Mouse (Mus musculus) left cerebral cortex, postnatal 36 days (tissue): Measurements from ENCODE around the gene Cdc25a. TPM values are rescaled to one million over a fixed set of nuclear protein-coding genes. Genes with fewer than 3 reads are reported as not detected.
A peak's percentile ranks its signal among the peaks of the same experiment; 100 is the strongest.

ENCODE experiments used
- DNase-seq, 2 experiments: peaks; one replicate each; pipeline ENCODE4 v3.0.0; 2021 to 2022; ENCODE audit warnings: low spot score in 2 of 2, mixed read lengths in 1 of 2
- intact Hi-C: fragments of 180-260 bp; cut with DNase I; formaldehyde crosslinking; loops from one replicate; pipeline ENCODE4 v1.15.1; 2025
- total RNA-seq, 2 experiments: library from RNA; stranded (reverse); gene quantifications; 2 replicates each; pipeline ENCODE4 v1.2.3; 2021

The Cdc25a gene
- 1 to 10 TPM; 4.6 to 5.0 TPM for total RNA-seq

DNA sequence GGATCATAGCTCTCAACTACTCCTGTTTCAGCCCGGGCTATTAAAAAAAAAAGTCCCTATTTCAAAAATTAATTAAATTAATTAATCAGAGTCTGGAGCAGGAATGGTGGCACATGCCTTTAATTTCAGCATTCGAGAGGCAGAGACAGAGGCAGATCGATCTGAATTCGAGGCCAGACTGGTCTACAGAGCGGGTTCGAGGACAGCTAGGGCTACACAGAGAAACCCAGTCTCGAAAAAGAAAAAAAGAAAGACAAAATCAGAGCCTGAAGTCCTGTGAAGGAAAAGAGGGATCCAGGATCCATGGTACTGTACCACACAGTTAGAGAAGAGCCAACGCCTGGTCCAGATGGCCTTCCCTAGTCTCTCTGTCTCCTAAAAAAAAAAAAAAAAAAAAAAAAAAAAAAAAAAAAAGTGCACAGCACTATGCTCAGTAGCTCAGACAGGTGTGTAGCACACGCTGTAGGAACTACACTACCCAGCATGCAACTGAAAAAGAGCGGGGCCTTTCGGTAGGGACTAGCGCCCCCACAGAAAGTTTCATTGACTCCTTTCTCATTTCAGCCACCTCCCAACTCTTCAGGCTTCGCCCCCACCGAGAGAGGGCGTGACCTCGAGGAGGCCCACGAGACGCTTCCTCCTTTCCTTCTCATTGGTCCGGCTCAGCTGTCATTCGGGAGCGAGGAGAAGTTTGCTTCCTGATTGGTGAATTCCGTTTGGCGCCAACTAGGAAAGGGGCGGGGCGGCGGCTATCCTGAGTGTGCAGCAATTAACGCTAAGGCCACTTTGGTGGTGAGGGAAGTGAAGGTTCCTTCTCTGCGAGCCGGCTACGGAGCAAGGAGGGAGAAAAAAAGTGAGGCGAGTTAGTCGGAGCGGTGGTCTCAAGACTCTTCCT is at the start of gene Cdc25a:
TSS of gene Cdc25a (plus strand) at position 783 of the 895 bp plus-strand sequence.
- DNase-seq: peak; percentile 93 to 96
- intact Hi-C loops: loop anchor here (10.0 kb wide), 1 partner anchor 870 kb away; no protein-coding TSS in a partner anchor

- no peak for DNase-seq
- intact Hi-C loops: no loop called here
These were observed 49.6 kb upstream of the Cdc25a start for GRCm38 (mm10) chr9:109825739-109826138.

DNA sequence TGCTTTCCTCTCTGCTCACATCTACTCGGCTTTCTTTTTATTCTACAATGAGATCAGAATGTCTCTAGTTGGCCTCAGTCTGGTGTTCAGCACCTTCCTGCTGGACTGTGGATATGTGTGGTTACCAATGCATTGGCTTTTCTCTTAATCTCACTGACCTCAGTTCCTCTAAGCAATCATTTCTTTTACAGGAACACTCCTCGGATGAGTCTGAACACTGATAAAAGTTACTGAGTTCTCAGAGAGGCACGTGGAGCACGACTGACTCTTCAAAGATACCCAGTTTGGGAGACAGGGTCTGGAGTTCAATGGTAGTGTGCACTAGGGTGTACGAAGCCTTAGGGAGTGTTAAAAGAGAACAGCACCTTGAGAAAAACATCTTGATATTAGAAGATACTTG is 49.2 kb upstream of the Cdc25a start:
- intact Hi-C loops: no loop called here

DNA sequence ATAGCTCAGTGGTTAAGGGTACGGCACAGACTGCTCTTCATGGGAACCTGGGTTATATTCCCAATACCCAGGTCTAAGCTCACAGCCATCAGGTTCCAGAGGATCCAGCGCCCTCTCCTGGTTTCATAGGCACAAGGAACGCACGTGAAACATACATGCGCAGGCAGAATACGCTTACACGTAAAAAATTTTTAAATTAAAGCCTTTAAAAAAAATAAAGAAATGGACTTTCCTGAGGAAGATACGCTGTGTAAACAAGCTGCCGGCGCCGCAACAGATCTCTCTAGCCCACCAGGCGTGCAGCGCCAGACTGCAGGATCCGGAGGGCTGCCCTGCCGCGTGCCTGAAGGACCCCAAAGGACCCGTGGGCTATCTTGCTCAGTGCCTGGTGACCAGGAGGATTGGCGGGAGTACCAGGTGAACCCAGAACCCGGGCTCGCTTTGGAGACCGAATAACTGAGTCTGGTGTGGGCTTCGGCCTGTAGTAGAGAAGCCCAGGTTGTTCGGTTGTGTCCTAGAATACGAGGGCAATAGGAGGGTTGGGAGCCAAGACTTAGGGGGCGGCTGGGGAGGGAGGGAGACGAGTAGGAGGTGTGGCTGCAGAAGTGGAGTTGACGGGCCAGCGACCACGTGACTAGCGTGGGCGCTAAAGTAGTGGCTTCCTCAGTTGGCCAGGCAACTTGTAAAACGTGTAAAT is 42.8 kb upstream of the Cdc25a start, which contains the start of gene Nme6:
TSS of gene Nme6 (plus strand) at position 359 of the 697 bp plus-strand sequence.
- peak; percentile 85 to 86 for DNase-seq
- intact Hi-C loops: loop anchor here (10.0 kb wide), 2 partner anchors 738 to 828 kb away; partner anchors contain the start of gene Plxnb1

More for the DNA sequence above, 49.2 kb upstream of the Cdc25a start:
- no peak for DNase-seq

- intact Hi-C loops: loop anchor here (10.0 kb wide), 2 partner anchors 738 to 828 kb away; partner anchors contain the start of gene Plxnb1
- DNase-seq: no peak
These were observed 42.3 kb upstream of the Cdc25a start for GRCm38 (mm10) chr9:109833088-109833412.

- intact Hi-C loops: no loop called here
- DNase-seq: no peak
These were observed 26.0 kb upstream of the Cdc25a start, which contains the start of gene Camp for GRCm38 (mm10) chr9:109849312-109849758. Gene Camp, minus strand, starts transcription at chr9:109849617.

DNA sequence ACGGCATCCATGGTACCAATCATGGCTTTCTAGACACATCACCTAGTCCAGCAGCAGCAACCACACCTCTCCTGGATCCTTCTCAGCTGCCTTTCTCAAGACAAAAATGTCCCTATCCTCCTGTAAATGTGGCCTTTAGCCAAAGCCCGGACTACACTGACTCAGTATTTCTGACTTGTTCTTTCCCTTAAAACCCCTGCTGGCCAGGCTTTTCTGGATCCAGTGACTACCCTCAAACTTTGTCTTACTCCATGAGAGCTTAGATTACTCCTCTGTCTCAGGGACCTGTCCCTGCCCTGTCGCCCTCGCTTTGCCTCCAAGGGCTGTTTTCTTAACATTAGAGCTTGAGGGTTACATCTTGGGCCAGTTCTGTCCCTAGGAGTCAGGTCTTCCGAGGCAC is 25.3 kb upstream of the Cdc25a start:
- intact Hi-C loops: no loop called here
- DNase-seq: no peak

DNA sequence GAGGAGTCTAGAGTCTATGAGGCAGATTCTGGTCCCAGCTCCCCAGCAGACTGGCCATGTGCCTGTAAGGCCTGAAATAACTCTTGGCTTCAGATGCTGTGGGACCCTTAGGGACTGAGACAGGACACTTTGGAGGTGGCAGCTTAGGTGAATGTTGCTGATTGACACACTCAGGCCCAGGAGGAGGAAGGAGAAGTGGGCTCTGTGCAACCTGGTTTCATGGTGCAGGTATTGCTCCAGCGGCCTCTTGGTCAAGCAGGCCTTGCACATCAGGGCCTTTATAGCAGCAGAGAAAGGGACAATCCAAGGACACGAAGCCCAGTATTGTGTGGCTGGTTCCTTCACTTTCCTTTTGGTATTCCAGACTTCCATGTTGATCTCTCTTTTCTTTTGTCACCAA is 21.0 kb upstream of the Cdc25a start:
- intact Hi-C loops: no loop called here
- no peak for DNase-seq

GRCm38 (mm10) chr9:109855947-109856346 is 19.4 kb upstream of the Cdc25a start:
- DNase-seq: no peak
- intact Hi-C loops: no loop called here

- intact Hi-C loops: loop anchor here (5.0 to 10.0 kb wide), 2 partner anchors 738 to 775 kb away; no protein-coding TSS in a partner anchor
- peak; percentile 59 to 60 for DNase-seq
These were observed 12.9 kb upstream of the Cdc25a start for GRCm38 (mm10) chr9:109862397-109863044.

DNA sequence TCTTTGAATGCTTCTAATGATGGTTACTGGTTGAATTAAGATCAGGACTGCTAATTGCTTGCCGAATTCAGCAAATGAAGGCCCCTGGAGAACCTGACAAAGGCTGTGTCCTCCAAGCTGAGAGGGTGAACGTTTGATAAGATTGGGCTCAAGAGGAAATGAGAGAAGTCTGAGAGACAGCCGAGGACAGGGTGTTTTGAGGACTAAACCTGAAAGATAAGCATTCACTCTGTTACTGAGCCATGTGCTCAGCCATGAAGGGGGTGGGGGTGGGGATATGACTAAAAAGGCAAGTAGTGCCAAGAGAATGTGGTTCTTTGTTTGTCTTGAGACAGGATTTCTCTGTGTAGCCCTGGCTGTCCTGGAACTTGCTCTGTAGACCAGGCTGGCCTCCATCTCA is 12.3 kb upstream of the Cdc25a start:
- intact Hi-C loops: loop anchor here (5.0 to 10.0 kb wide), 2 partner anchors 738 to 776 kb away; no protein-coding TSS in a partner anchor
- no peak for DNase-seq

- no peak for DNase-seq
- intact Hi-C loops: loop anchor here (10.0 kb wide), 1 partner anchor 741 kb away; no protein-coding TSS in a partner anchor
These were observed 9.2 kb upstream of the Cdc25a start for GRCm38 (mm10) chr9:109866218-109866617.

- no peak for DNase-seq
- intact Hi-C loops: loop anchor here (10.0 kb wide), 1 partner anchor 866 kb away; no protein-coding TSS in a partner anchor
These were observed 4.3 kb upstream of the Cdc25a start for GRCm38 (mm10) chr9:109870983-109871572.

- intact Hi-C loops: loop anchor here (10.0 kb wide), 1 partner anchor 871 kb away; no protein-coding TSS in a partner anchor
- DNase-seq: peak; percentile 47 to 60
These were observed 569 bp downstream of the Cdc25a start for GRCm38 (mm10) chr9:109875695-109876601.

DNA sequence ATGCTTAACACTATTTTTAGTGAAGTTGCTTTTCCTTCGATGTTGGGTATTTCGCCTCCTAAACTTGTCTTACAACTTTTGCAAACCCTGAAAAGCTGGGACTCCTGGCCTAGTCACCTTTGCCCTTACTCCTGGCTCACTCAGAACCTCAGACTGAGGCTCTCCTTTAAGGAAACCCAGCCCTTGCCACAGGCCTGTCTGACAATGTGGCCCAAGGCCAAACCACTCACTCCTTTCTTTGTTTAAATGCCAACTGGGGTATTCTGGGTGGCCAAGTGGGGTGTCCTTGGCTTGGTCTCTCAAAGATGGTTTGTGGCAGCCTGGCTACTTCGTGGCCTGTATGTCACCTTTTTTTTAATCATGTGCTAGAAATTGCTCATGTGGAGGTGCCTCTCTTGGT is 1.4 kb downstream of the Cdc25a start:
- intact Hi-C loops: loop anchor here (10.0 kb wide), 1 partner anchor 872 kb away; no protein-coding TSS in a partner anchor
- DNase-seq: no peak

GRCm38 (mm10) chr9:109877666-109878065 is 2.3 kb downstream of the Cdc25a start:
- DNase-seq: no peak
- intact Hi-C loops: loop anchor here (10.0 kb wide), 1 partner anchor 873 kb away; no protein-coding TSS in a partner anchor

- no peak for DNase-seq
- intact Hi-C loops: loop anchor here (10.0 kb wide), 1 partner anchor 875 kb away; no protein-coding TSS in a partner anchor
These were observed 3.9 kb downstream of the Cdc25a start for GRCm38 (mm10) chr9:109879305-109879704.

DNA sequence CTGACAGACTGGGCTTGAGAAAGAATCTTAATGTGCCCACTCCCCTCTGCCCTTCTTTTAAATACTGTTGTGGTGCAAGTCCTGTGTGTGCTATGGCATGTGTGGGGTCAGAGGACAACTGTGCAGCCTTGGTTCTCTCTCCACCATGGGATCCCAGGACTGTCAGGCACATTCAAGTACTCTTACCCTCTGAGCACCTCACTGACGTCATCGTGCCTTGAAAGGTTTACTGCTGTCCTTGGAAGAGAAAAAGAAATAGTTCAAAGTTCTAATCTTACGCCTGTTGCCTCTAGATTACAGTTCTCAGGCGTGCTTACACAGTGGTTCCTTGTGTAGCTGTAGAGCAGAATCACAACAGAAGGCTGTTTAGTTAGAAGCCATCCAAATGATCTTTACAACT is 10.9 kb downstream of the Cdc25a start:
- no peak for DNase-seq
- intact Hi-C loops: no loop called here
